Mouse (Mus musculus) kidney, postnatal 4 days (tissue): ENCODE measurements around the gene Tmpo.

Experiments used
- DNase-seq, 2 experiments: peaks; one replicate each; pipeline ENCODE4 v3.0.0; 2021; ENCODE audit warnings: mixed read lengths in 2 of 2

Gene Tmpo

DNA sequence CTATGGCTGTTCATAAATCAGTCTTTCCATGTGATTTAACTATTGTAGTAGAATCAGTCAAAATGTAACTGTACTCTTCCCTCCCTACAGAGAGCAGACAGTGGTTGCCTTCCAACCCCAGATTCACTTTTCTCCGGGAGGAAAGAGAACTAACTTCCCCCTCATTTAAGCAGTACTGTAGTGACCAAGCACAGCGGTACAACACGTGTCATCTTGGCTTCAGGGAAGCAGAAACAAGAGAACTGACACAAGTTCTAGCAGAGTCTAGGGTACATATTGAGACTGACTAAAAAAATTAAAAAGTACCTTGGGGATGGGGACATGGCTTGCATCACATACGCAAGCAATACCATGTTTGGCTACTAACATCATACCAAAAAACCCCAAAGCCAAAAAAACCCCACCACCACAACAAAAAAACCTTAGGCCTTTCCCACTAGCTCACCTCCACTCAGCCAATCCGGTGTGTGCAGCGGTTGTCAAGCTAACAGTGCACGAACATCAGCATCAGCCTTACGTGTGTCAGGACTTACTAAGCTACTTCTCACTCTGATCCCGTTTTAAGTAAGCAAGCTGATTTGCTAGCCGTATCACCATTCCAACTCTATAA, 27.1 kb downstream of the Tmpo start:
- no peak for DNase-seq

DNA sequence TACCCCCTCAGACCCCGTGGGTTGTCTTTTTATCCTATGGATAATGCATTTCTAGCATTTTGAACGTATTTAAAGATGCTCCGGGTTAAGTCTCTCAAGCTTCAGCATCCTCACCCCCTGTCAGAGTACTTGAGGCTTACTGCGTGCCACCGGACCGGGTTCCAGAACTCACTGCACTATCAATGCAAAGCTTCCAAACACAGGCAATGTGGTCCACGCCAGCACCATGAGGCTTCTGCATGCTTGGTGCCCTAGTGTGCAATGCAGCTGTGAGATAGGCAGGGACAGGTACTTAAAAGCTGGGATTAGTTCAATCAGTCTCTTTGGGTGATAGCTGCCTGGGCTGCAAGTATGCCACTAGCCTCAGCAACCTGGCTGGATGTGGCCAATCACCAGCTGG, 35.7 kb downstream of the Tmpo start:
- no peak for DNase-seq

DNA sequence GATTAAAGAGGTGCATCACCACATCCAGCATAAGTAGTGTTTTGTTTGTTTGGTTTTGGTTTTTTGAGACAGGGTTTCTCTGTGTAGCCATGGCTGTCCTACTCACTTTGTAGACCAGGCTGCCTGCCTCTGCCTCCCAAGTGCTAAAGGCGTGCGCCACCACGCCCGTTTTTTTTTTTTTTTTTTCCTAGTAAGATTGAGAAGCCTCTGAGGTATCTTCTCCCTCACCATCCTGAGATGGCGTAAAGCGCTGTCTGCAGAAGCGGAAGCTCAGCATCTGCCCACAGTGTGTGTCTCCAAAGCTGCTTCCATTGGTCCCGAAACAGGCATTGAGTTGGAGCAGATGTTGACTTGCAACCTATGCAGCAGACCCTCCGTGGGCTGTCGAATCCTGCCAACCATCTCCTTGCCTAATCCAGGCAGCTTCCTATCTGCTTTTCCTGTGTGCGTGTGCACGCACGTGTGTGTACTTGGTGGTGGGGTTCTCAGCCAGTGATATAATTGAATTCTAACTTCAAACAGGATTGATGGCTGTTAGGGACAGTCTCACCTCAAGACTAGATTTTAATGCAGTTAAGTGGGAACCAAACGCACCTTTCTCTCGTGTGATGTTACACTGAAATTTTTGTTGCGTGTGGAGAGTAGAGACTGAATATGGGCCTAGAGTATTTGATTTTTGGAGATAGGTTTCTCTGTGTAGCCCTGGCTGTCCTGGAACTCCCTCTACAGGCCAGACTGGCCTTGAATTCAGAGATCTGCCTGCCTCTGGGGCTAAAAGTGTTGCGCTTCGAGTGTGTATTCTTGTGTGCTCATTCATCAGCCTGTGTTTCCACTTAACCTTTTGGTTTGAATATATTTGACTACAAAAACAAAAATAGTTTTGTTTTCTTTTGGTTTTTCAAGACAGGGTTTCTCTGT, 37.5 kb downstream of the Tmpo start:
- DNase-seq = no peak

DNA sequence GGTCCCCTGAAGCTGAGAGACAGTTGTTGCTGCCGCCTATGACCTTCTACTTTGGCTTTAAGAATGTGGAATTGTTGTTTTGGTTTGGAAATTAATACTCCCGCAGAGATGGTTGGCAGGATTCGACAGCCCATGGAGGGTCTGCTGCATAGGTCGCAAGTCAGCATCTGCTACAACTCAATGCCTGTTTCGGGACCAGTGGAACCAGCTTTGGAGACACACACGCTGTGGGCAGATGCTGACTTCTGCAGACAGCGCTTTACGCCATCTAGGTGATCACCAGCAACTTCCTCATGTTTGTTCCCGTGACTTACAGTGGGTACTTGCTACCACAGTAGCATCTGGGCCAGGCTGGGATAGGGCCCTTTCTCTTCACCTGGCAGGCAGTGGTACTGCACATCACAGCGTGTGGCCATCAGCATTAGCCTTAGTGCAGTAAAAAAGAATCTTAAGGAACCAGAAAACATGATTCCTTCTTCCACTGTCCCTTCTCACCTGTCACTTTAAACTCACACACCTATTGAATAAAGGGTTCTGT, 38.4 kb downstream of the Tmpo start:
- no peak for DNase-seq

DNA sequence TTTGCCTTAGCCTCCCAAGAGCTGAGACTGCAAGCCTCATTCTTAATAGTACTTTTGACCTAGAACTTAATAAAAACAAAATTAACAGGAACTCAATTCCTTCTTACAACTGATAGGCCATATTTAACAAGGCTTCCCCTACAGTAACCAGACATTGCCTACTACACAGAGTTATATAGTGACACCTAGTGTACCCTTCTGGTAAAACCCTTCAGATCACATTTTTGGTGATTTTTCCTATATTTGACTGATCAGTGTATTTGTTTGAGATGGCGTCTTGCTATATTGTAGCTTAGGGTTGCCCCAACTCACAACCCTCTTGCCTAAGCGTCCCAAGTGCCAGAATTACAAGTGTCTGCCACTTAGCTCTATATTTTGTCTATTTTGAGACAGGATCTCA, 39.6 kb downstream of the Tmpo start:
- DNase-seq = no peak

DNA sequence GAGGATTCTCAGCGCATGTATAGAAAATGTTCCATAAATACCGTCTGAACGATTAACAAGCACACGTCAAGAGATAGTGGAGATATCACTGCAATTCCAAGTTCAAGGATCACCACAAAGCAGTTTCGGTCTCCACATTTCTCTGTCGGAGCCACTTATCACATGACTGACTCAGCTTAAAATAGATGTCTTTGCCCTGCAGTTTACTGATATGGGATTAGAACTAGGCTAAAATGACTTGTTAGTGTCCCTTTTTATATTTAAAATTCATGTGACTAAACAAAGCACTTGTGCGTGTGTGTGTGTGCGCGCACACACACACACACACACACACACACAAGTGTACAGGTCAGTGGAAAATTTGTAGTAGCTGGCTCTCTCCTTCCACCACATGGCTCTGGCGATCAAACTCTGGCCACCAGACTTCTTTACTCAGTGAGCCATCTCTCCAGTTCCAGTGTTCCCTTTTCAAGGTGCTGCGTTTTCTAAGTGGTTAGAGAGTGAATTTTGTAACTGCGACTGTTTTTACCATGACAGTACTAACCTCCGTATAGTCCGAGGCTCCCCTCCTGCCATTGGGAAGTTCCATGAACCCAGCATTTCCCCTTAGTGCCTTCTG, 41.9 kb downstream of the Tmpo start:
- DNase-seq = no peak

DNA sequence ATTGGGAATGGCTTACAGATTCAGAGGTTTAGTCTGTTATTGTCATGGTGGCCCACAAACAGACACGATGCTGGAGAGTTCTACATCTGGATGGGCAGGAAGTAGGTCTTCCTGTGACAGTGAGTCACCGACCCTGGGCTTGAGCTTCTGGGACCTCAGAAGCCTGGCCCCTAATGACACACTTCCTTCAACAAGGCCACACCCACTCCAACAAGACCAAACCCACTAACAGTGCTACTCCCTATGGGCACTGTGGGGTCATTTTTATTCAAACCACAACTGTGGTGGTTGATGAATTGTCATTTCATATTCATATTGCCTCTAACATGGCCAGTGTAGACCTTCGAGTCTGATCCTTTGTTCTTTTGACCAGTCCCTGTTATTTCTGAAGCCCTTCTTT, 42.8 kb downstream of the Tmpo start:
- no peak for DNase-seq

DNA sequence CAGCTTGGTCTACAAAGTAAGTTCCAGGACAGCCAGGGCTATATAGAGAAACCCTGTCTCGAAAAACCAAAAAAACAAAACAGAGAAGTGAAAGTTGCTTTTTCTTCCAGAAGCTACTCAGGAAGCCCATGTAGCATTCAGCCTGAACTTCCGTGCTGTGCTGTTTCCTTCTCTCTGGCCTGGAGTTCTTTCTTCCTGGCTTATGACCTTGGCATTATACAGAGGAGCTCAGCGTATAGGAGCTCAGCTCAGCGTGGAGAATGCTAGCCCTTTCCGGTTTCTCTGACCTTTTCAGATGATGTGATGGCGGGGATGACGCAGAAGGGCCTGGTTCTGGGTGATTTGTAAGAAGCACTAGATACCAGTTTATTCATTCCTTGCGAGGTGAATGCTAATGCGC, 43.7 kb downstream of the Tmpo start:
- DNase-seq = no peak

DNA sequence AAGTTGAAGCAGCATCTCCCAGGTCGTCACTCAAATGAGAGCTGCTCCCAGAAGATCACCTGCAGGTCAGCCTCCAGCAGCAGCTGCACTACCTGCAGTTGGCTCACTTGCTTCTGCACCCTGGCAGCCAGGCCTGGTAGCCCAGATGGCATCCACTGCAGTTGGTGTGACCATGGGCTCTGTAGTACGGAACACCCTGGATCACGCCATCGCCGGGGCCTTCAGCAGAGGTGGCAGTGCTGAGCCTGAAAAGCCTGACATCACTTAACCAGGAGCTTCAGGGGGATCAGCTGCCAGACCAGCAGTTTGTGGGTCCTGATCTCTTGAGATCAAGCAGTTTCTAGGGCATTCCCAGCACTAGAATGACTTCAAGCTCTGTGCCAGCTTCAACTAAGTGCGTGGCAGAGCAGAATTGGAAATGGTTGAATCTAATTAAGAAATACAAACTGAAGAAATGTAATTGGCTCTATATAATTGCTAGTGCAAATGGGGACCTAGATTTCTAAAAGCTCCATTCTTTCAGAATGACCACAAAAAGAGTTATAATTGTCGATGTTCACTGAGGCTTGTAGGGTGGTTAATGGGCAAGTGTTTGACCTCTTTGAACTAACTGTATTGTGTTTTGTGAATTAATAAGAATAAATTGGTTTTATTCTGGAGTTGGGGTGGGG, 45.7 kb downstream of the Tmpo start:
- no peak for DNase-seq

DNA sequence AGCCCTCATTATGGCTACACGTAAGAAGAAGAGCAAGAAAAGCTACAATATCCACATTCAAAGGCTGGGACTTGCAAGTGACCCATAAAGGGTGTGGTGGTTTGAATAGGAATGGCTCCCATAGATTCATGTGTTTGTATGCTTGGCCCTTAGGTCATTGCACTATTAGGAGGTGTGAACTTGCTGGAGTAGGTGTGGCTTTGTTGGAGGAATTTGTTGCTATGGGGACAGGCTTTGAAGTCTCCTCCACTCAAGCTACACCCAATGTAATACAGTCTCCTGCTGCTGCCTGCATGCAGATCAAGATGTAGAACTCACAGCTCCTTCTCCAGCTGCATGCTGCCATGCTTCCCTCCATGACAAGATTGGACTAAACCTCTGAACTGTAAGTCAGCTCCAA, 49.5 kb downstream of the Tmpo start:
- DNase-seq = no peak

DNA sequence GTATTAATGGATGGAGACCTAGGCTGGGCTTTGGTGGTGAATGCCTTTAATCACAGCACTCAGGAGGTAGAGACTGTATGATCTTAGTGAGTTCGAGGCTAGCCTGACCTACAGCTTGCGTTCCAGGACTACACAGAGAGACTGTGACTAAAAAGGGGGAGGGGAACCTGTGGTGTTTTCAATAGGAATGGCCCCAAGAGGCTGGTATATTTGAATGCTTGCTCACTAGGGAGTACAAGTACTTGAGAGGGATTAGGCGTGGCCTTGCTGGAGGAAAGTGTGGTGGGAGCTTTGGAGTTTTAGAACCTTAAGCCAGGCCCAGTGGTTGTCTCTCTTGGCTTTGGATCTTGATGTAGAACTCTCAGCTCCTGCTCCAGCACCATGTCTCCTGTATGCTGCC, 50.3 kb downstream of the Tmpo start:
- DNase-seq = no peak

DNA sequence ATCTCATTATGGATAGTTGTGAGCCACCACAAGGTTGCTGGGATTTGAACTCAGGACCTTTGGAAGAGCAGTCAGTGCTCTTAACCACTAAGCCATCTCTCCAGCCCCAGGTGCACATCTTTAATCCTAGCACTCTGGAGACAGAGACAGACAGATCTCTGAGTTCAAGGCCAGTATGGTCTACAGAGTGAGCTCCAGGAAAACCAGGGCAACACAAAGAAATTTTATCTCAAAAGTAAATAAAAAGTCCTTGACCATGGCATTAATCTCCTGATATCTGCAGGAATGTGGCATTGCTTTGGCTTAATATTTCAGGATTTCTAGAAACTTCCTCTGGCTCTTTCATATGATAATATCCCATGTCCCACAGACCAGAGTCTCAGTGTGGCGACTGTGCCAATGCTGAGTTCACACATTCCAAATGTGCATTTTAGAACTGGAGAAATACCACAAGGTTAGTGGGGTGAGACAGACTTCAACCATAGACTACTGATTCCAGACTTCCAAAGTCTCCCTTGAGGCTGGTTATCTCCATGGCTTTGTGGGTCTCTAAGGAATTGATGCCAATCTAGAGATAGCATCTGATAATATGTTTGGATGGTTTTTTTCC, 52.5 kb downstream of the Tmpo start:
- peak in 1 of 2 experiments; percentile 43 for DNase-seq

DNA sequence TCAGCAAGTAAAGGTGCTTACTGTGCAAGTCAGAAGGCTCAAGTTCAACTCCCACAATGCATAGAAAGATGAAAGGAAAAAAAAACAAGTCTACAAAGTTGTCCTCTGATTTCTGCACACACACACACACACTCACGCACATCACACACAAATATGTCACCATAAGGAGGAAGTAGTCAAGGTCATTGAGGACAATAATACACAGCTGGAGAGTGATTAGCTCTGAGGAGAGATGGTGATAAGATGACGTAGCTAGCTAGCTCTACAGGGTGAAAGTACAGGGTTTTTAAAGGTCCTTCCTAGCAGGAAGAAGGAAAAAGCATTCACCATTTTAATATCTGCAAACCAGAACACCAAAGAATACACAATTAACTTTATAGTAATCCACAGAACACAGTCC, 53.7 kb downstream of the Tmpo start:
- DNase-seq = no peak

DNA sequence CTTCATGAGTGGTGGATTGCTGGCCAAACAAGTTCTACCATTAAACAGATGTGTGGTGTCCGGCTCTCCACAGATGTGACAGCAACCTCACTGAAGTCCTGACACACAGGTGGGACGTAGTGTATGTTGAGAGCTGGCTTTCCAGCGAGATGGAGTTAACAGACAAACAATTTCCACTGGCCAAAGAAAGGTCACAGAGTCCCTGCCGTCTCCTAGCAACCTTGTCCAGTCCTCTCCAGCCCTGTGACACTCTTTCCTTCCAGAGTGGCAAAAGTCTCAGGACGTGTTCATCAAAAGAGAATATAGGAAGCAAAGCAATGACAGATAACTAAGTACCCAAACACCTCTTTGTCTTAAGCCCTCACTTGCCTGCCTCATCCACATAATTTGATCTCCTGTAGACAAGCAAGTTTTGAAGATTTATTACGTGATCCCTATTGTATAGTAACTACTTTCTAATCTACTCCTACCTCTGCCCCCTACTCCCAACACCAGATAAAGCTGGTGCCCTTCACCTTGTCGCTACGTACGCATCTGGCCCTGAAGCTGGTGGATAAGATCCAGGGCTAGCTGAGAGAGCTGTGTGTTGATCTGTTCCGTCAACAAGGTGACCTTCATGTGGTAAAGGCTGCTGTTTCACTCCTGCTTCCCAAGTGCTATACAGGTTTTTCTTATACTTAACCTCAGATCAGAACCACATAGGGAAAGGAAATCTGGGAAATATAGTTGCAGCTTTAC, 54.3 kb downstream of the Tmpo start:
- DNase-seq = peak in 1 of 2 experiments; percentile 26

DNA sequence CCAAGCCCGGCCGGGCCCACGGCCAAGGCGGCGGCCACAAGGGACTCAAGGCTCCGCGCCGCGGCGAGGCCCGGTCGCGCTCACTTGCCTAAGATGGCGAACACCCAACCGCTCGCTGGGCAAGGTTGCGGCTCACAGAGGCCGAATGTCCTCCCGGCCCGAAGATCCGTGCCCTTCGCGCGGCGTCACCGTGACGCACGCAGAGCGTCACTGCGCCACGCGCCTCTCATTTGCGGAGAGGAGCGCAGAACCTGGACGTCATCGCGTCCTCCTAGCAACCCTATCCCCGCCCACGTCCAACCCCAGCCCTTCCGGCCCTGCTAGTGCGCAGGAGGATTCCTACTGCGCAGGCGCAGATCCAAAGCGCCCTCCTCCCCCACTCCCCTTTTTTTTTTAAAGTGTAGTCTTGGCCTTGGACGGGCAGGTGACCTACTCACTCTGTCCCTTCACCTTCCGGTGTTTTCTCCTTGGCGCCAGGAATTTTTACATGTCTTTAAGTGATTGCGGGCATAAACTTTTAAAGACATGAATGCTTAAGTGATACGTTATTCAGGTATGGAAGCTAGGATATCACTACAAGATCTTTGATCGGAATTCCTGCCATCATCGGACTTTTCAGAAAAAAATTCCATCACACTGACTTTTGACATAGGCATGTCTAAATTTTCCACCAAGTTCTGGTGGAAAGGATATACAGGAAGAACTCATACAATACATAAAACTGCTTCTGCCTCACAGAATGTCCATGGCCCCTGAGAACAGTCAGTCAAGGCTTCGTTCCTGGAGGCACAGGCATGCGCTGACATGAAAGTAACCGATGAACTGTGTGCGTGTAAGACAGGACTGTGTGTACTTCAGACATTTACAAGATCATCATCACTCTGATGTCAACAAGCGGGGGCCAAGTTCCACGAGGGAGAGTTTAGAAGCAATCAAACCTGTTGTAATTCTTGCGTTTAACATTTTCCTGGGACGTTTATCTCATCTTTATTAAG, 57.0 kb downstream of the Tmpo start, which contains the start of gene Slc25a3:
Gene Slc25a3 (minus strand): TSS at position 232 of the 995 bp plus-strand sequence.
- DNase-seq = peak; percentile 99

DNA sequence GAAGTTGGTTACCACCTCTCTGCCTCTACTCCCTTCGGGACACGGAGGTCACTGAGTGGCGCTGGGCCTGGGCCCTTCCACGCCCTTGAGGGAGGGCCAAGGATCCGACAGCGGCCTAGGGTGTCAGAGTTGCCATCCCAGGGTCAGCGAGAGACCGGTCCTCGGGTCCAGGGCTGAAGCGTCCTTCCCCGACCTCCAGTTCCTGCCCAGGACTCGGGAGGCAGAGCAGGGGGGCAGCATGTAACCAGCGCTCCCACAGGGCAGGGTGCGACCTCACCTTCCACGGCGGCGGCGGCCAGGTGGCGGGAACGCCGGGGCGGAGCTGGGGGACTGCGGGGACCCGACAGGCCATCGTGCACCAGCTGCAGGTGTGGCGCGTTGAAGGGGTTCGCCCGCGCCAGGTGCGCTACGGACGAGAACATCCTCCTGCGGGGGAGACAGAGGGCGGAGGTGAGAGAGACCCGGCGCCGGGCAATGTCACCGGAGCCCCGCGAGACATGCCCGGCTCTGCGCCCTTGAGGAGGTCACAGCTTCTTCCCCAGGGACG, 57.8 kb downstream of the Tmpo start:
- DNase-seq = no peak

DNA sequence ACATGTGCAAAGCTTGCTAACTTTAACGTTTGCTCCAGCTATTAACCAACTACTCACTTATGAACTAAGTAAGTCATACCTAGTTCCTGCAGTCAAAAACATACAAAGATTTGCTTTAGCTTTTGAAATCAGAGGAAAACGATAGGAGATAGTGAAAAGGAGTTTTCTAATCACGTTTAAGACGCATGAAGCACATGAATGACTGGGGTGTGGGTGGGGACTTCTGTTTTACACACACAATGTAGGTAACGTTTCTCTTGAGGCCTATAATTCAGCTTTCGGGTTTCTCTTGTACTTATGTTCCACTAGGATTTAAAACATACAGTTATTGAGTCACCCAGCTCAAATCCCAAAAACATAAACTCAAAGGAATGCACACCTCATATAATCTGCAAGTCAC, 58.5 kb downstream of the Tmpo start:
- DNase-seq = no peak

DNA sequence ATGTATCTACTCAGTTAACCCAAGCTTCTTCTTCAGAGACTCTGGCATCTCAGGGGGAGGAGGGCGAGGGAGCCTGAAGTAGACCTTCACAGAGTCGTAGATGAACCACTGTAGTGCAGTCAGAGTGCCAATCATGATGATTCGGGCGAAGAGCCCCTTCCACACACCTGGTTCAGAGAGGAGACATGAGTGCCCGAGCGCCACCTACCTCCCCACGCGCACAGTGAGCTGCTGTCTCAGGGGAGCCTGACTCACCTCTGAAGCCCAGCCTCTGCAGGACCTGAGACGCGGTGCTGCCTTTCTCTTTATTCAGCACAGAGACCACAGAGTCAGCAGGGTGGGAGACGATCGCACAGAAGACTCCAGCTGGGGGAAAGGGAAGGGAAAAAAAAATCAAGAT, 64.2 kb downstream of the Tmpo start:
- DNase-seq = no peak

DNA sequence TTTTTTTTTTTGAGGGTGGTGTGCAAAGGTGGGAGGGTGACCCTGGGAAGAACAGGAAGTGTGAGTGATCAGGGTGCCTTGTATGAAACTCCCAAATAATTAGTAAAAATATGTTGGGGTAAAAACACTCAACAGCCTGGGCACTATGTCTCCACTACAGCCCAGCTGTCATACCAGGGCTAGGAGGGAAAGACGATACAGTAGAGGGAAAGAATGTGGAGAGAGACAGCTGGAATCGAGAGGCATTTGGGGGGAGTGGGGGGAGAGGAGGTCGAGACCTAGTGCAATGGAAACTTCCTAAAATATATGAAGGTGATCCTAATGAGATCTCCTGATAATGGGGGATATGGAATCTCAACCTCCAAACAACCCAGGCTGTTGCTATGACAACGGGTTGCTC, 71.3 kb downstream of the Tmpo start:
- no peak for DNase-seq

DNA sequence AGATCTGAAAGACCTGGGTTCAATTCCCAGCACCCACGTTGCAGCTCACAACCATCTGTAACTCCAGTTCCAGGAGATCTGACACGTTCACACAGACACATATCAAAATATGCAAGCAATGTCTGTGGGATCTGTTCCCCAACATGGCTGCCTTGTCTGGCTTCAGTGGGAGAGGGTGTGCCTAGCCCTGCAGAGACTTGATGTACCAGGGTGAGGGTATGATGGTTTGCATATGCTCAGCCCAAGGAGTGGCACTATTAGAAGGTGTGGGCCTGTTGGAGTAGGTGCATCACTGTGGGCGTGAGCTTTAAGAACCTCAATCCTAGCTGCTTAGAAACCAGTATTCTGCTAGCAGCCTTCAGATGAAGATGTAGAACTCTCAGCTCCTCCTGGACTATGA, 75.1 kb downstream of the Tmpo start:
- DNase-seq = no peak
